Mouse (Mus musculus): ENCODE results near the gene Gm37240. TPM values are rescaled to one million over a fixed set of nuclear protein-coding genes. Genes with fewer than 3 reads are reported as not detected.

The Gm37240 gene
- polyA plus RNA-seq, 1 experiment from 2014 or later = 0.82 TPM

- WGBS = 79% methylated on average over 3 of the region's 3 CpGs
- ATAC-seq (ENCODE audit: insufficient read depth, low FRiP score, low TSS enrichment) = no peak
Observed at GRCm38 (mm10) chr3:85455453-85455852, 431.9 kb downstream of the Gm37240 start.

GRCm38 (mm10) chr3:85454001-85454400 lies 433.3 kb downstream of the Gm37240 start:
- ATAC-seq (ENCODE audit: insufficient read depth, low FRiP score, low TSS enrichment) (no peak), DNase-seq (ENCODE audit: low spot score) (no peak)
- no peak overlapping the region for H3K9ac ChIP-seq (ENCODE audit: low read length)
- no peaks in the 10 kb centered on the region for H3K27me3 ChIP-seq (ENCODE audit: control insufficient read depth, insufficient read depth, low read length)
- WGBS = 78% methylated on average over 6 of the region's 6 CpGs
- no peak overlapping the region for H3K4me2 ChIP-seq (ENCODE audit: low read depth)
- H3K36me3 ChIP-seq (ENCODE audit: control insufficient read depth, insufficient read depth, low read length) = no peaks in the 10 kb centered on the region
- H3K27ac ChIP-seq (ENCODE audit: low read depth, low read length) = no peak overlapping the region
- no peak overlapping the region for H3K4me3 ChIP-seq (ENCODE audit: low read depth, low read length)
- H3K9me3 ChIP-seq (ENCODE audit: control insufficient read depth, low read length) = no peaks in the 10 kb centered on the region
- H3K4me1 ChIP-seq (ENCODE audit: control insufficient read depth, insufficient read depth, low read length) = no peaks in the 10 kb centered on the region

More at GRCm38 (mm10) chr3:85455453-85455852, 431.9 kb downstream of the Gm37240 start:
- Histone ChIP-seq H3K36me3 (ENCODE audit: control insufficient read depth, insufficient read depth, low read length) (no peaks in the 10 kb centered on the region), H3K27me3 (ENCODE audit: control insufficient read depth, insufficient read depth, low read length) (no peaks in the 10 kb centered on the region), H3K9ac (ENCODE audit: low read length) (no peak overlapping the region), H3K4me2 (ENCODE audit: low read depth) (no peak overlapping the region), H3K27ac (ENCODE audit: low read depth, low read length) (no peak overlapping the region), H3K9me3 (ENCODE audit: control insufficient read depth, low read length) (no peaks in the 10 kb centered on the region), H3K4me1 (ENCODE audit: control insufficient read depth, insufficient read depth, low read length) (no peaks in the 10 kb centered on the region), H3K4me3 (ENCODE audit: low read depth, low read length) (no peak overlapping the region)
- DNase-seq (ENCODE audit: low spot score) = no peak

- no peak overlapping the region for H3K9ac ChIP-seq (ENCODE audit: low read length)
- no peaks in the 10 kb centered on the region for H3K9me3 ChIP-seq (ENCODE audit: control insufficient read depth, low read length)
- no peak overlapping the region for H3K4me2 ChIP-seq (ENCODE audit: low read depth)
- H3K27ac ChIP-seq (ENCODE audit: low read depth, low read length) = no peak overlapping the region
- H3K4me1 ChIP-seq (ENCODE audit: control insufficient read depth, insufficient read depth, low read length) = no peaks in the 10 kb centered on the region
- DNase-seq (ENCODE audit: low spot score) (no peak), ATAC-seq (ENCODE audit: insufficient read depth, low FRiP score, low TSS enrichment) (no peak)
- H3K27me3 ChIP-seq (ENCODE audit: control insufficient read depth, insufficient read depth, low read length) = no peaks in the 10 kb centered on the region
- no peaks in the 10 kb centered on the region for H3K36me3 ChIP-seq (ENCODE audit: control insufficient read depth, insufficient read depth, low read length)
- no peak overlapping the region for H3K4me3 ChIP-seq (ENCODE audit: low read depth, low read length)
- 84% methylated on average over 4 of the region's 4 CpGs for WGBS
Observed at GRCm38 (mm10) chr3:85449461-85449860, 437.9 kb downstream of the Gm37240 start.

- H3K27ac ChIP-seq (ENCODE audit: low read depth, low read length) = no peak overlapping the region
- no peak for ATAC-seq (ENCODE audit: insufficient read depth, low FRiP score, low TSS enrichment)
- no peak overlapping the region for H3K4me2 ChIP-seq (ENCODE audit: low read depth)
- 96% methylated on average over 5 of the region's 5 CpGs for WGBS
- no peaks in the 10 kb centered on the region for H3K4me1 ChIP-seq (ENCODE audit: control insufficient read depth, insufficient read depth, low read length)
- H3K36me3 ChIP-seq (ENCODE audit: control insufficient read depth, insufficient read depth, low read length) = no peaks in the 10 kb centered on the region
- no peak for DNase-seq (ENCODE audit: low spot score)
- no peaks in the 10 kb centered on the region for H3K27me3 ChIP-seq (ENCODE audit: control insufficient read depth, insufficient read depth, low read length)
- H3K9me3 ChIP-seq (ENCODE audit: control insufficient read depth, low read length) = no peaks in the 10 kb centered on the region
- H3K9ac ChIP-seq (ENCODE audit: low read length) = no peak overlapping the region
- H3K4me3 ChIP-seq (ENCODE audit: low read depth, low read length) = no peak overlapping the region
Observed at GRCm38 (mm10) chr3:85442781-85443180, 444.5 kb downstream of the Gm37240 start.

GRCm38 (mm10) chr3:85442261-85442660 lies 445.1 kb downstream of the Gm37240 start:
- no peak for DNase-seq (ENCODE audit: low spot score)
- Histone ChIP-seq H3K9me3 (ENCODE audit: control insufficient read depth, low read length) (no peaks in the 10 kb centered on the region), H3K9ac (ENCODE audit: low read length) (no peak overlapping the region), H3K4me2 (ENCODE audit: low read depth) (no peak overlapping the region), H3K36me3 (ENCODE audit: control insufficient read depth, insufficient read depth, low read length) (no peaks in the 10 kb centered on the region), H3K27me3 (ENCODE audit: control insufficient read depth, insufficient read depth, low read length) (no peaks in the 10 kb centered on the region), H3K4me1 (ENCODE audit: control insufficient read depth, insufficient read depth, low read length) (no peaks in the 10 kb centered on the region), H3K27ac (ENCODE audit: low read depth, low read length) (no peak overlapping the region), H3K4me3 (ENCODE audit: low read depth, low read length) (no peak overlapping the region)
- ATAC-seq (ENCODE audit: insufficient read depth, low FRiP score, low TSS enrichment) = no peak
- 91% methylated on average over 8 of the region's 8 CpGs for WGBS

GRCm38 (mm10) chr3:85435406-85435805 lies 451.9 kb downstream of the Gm37240 start:
- DNase-seq (ENCODE audit: low spot score) (no peak), ATAC-seq (ENCODE audit: insufficient read depth, low FRiP score, low TSS enrichment) (no peak)
- Histone ChIP-seq H3K36me3 (ENCODE audit: control insufficient read depth, insufficient read depth, low read length) (no peaks in the 10 kb centered on the region), H3K4me1 (ENCODE audit: control insufficient read depth, insufficient read depth, low read length) (peaks cover 3% of the 10 kb centered on the region; the same call in 1 of the 2 replicates), H3K9me3 (ENCODE audit: control insufficient read depth, low read length) (no peaks in the 10 kb centered on the region), H3K27me3 (ENCODE audit: control insufficient read depth, insufficient read depth, low read length) (no peaks in the 10 kb centered on the region), H3K9ac (ENCODE audit: low read length) (no peak overlapping the region), H3K4me3 (ENCODE audit: low read depth, low read length) (no peak overlapping the region), H3K27ac (ENCODE audit: low read depth, low read length) (no peak overlapping the region), H3K4me2 (ENCODE audit: low read depth) (no peak overlapping the region)
- 50% methylated on average over 4 of the region's 4 CpGs for WGBS

- Histone ChIP-seq H3K4me3 (ENCODE audit: low read depth, low read length) (no peak overlapping the region), H3K4me1 (ENCODE audit: control insufficient read depth, insufficient read depth, low read length) (peaks cover 3% of the 10 kb centered on the region; the same call in 1 of the 2 replicates), H3K9ac (ENCODE audit: low read length) (no peak overlapping the region), H3K4me2 (ENCODE audit: low read depth) (no peak overlapping the region), H3K27me3 (ENCODE audit: control insufficient read depth, insufficient read depth, low read length) (no peaks in the 10 kb centered on the region), H3K27ac (ENCODE audit: low read depth, low read length) (no peak overlapping the region), H3K36me3 (ENCODE audit: control insufficient read depth, insufficient read depth, low read length) (no peaks in the 10 kb centered on the region), H3K9me3 (ENCODE audit: control insufficient read depth, low read length) (no peaks in the 10 kb centered on the region)
- no peak for ATAC-seq (ENCODE audit: insufficient read depth, low FRiP score, low TSS enrichment)
- WGBS = 93% methylated on average over 4 of the region's 4 CpGs
- DNase-seq (ENCODE audit: low spot score) = no peak
Observed at GRCm38 (mm10) chr3:85431208-85431607, 456.1 kb downstream of the Gm37240 start.

- Histone ChIP-seq H3K4me1 (ENCODE audit: control insufficient read depth, insufficient read depth, low read length) (no peaks in the 10 kb centered on the region), H3K27ac (ENCODE audit: low read depth, low read length) (no peak overlapping the region), H3K27me3 (ENCODE audit: control insufficient read depth, insufficient read depth, low read length) (no peaks in the 10 kb centered on the region), H3K9me3 (ENCODE audit: control insufficient read depth, low read length) (no peaks in the 10 kb centered on the region), H3K4me3 (ENCODE audit: low read depth, low read length) (no peak overlapping the region), H3K36me3 (ENCODE audit: control insufficient read depth, insufficient read depth, low read length) (no peaks in the 10 kb centered on the region), H3K9ac (ENCODE audit: low read length) (no peak overlapping the region), H3K4me2 (ENCODE audit: low read depth) (no peak overlapping the region)
- ATAC-seq (ENCODE audit: insufficient read depth, low FRiP score, low TSS enrichment) (no peak), DNase-seq (ENCODE audit: low spot score) (no peak)
- 75% methylated on average over 5 of the region's 5 CpGs for WGBS
Observed at GRCm38 (mm10) chr3:85423376-85423997, 463.8 kb downstream of the Gm37240 start.

- Histone ChIP-seq H3K9ac (ENCODE audit: low read length) (no peak overlapping the region), H3K27ac (ENCODE audit: low read depth, low read length) (no peak overlapping the region), H3K9me3 (ENCODE audit: control insufficient read depth, low read length) (no peaks in the 10 kb centered on the region), H3K27me3 (ENCODE audit: control insufficient read depth, insufficient read depth, low read length) (no peaks in the 10 kb centered on the region), H3K4me3 (ENCODE audit: low read depth, low read length) (no peak overlapping the region), H3K36me3 (ENCODE audit: control insufficient read depth, insufficient read depth, low read length) (no peaks in the 10 kb centered on the region), H3K4me1 (ENCODE audit: control insufficient read depth, insufficient read depth, low read length) (no peaks in the 10 kb centered on the region), H3K4me2 (ENCODE audit: low read depth) (no peak overlapping the region)
- 86% methylated on average over 9 of the region's 9 CpGs for WGBS
- ATAC-seq (ENCODE audit: insufficient read depth, low FRiP score, low TSS enrichment) (no peak), DNase-seq (ENCODE audit: low spot score) (no peak)
Observed at GRCm38 (mm10) chr3:85421403-85421802, 465.9 kb downstream of the Gm37240 start.

Measured in neural tube, embryonic 11.5 days (tissue).